Mouse (Mus musculus) hindbrain, embryonic 10.5 days (tissue): ENCODE data around the gene Gm10447. TPM values are rescaled to one million over a fixed set of nuclear protein-coding genes. Genes with fewer than 3 reads are reported as not detected.

Source experiments
- DNase-seq: peaks from one replicate; pipeline ENCODE4 v3.0.0-alpha.2; 2017; ENCODE audit warnings: low spot score
- H3K27ac ChIP-seq: fragments of 300-500 bp; sonication (generic); 2 replicates; pipeline ENCODE4 v1.5.1; 2016; ENCODE audit warnings: mild to moderate bottlenecking, moderate library complexity
- H3K27me3 ChIP-seq: fragments of 300-500 bp; sonication (generic); 2 replicates; pipeline ENCODE4 v1.6.1; 2016; ENCODE audit warnings: mild to moderate bottlenecking; ENCODE audit not compliant: poor library complexity, insufficient read depth, severe bottlenecking
- H3K36me3 ChIP-seq: fragments of 300-500 bp; sonication (generic); 2 replicates; pipeline ENCODE4 v1.6.1; 2016; ENCODE audit warnings: mild to moderate bottlenecking, moderate library complexity
- H3K4me1 ChIP-seq: fragments of 300-500 bp; sonication (generic); replicated peaks from 2 replicates; pipeline ENCODE4 v1.6.1; 2016; ENCODE audit warnings: mild to moderate bottlenecking
- H3K4me3 ChIP-seq: fragments of 300-500 bp; sonication (generic); 2 replicates; pipeline ENCODE4 v1.5.1; 2016; ENCODE audit warnings: mild to moderate bottlenecking, moderate library complexity
- H3K9me3 ChIP-seq: fragments of 300-500 bp; sonication (generic); 2 replicates; pipeline ENCODE4 v1.6.1; 2016; ENCODE audit warnings: mild to moderate bottlenecking, moderate library complexity
- WGBS: fragments of 180-500 bp; shearing (Covaris S2); methylation state at CpG from one replicate; pipeline ENCODE4 v1.1.7; 2016; 5-methylcytosine and 5-hydroxymethylcytosine counted together
- polyA plus RNA-seq: library from polyadenylated mRNA; unstranded; fragments of >200 nt; fragmentation: Nextera tagmentation; extraction: Ambion mirVana; gene quantifications from 2 replicates; pipeline ENCODE4 v1.2.1, GENCODE M21; 2016

The Gm10447 gene
- polyA plus RNA-seq, 1 experiment from 2014 or later, result not detected

DNA sequence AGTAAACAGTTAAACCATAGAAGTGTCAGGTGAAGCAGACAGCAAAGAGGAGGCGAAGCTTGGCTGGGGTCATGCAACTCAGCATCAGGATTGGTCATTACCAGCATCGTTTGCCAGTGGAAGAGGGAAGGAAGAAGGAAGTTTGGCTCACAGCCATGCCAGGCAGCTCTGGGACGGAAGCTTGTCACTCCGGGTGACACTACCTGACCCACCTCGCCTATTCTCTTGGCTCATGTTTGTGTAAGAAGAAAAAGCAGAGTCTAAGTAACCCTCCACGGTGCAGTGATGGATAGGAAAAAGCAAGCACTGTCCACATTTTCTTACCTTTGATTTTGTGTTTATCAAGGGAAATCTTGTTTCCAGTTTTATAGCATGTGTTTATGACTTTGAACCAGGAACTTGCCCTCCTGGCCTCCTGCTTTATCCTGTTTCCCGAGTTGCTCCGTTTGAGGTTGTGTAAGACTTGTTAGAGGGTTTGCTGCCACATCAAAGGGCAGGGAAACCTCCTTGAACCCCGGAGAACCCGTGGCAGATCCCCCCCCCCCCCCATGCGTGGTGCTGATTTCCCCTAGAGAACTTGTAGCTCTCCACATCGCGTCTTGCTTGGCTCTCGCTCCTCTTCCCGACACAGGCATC, 6.7 kb downstream of the Gm10447 start:
- Histone ChIP-seq H3K4me1 (no peaks in the 10 kb centered on the region), H3K9me3 (no peaks in the 10 kb centered on the region), H3K27ac (no peak overlapping the region), H3K36me3 (no peaks in the 10 kb centered on the region), H3K27me3 (peaks cover 15% of the 10 kb centered on the region), H3K4me3 (no peak overlapping the region)
- no peak for DNase-seq
- WGBS, result 67% methylated on average over 15 of the region's 15 CpGs

DNA sequence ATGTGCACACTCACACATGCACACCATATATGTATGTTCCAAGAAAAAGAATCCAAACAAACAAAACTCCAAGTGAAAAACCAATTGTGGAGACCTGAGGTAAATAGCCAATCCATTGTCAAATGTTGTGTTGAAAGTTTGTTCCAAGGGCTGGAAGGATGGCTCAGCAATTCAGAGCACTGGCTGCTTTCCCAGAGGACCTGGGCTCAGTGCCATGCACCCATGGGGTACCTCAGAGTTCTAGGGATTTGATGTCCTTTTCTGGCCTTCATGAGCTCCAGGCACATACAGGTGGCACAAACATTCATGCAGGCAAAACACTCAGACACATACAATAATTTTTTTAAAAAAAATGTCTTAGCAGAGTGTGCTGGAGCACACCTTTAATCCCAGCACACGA, 8.4 kb downstream of the Gm10447 start:
- H3K27ac ChIP-seq, result no peak overlapping the region
- WGBS, result 95% methylated on average over 1 of the region's 1 CpGs

DNA sequence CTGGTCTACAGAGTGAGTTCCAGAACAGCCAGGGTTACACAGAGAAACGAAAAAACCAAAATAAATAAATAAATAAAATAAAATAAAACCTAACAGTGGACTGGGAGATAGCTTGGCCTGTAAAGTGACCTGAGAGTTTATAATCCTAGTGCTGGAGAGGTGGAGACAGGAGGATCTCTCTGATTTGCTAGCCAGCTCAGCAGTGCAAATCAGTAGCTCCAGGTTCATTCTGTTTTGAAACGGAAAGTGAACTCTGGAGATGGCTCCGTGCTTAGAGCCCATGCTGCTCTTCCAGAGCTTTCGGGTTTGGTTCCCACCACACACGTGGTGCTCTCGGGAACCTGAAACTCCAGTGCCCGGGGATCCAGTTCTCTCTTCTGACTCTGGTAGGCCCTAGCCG, 8.9 kb downstream of the Gm10447 start:
- Histone ChIP-seq H3K27me3 (peaks cover 8% of the 10 kb centered on the region; the same call in 1 of the 2 replicates), H3K4me1 (no peaks in the 10 kb centered on the region), H3K9me3 (no peaks in the 10 kb centered on the region), H3K36me3 (no peaks in the 10 kb centered on the region), H3K27ac (no peak overlapping the region), H3K4me3 (no peak overlapping the region)
- WGBS, result 84% methylated on average over 8 of the region's 8 CpGs
- DNase-seq, result no peak

More for the DNA sequence above, 8.4 kb downstream of the Gm10447 start:
- Histone ChIP-seq H3K4me3 (no peak overlapping the region), H3K36me3 (no peaks in the 10 kb centered on the region), H3K9me3 (no peaks in the 10 kb centered on the region), H3K4me1 (no peaks in the 10 kb centered on the region), H3K27me3 (peaks cover 8% of the 10 kb centered on the region; the same call in 1 of the 2 replicates)
- no peak for DNase-seq

DNA sequence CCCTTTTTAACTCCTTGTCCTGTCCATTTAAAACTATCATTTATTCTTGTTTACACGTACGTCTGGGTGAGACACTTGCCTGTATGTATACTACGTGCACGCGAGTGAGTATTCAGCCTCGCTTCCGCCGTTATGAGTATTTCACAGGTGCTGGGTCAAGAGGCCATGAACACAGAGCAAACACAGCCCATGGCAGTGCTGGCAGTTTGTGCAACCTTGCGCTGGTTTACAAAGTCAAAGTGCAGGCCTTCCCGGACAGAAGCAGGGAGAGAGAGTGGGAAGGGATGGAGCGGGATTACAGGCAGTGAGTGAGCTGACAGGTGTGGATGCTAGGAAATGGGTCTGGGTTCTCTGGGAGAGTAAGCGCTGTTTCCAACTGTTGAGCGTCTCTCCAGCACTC, 10.7 kb downstream of the Gm10447 start:
- 90% methylated on average over 13 of the region's 13 CpGs for WGBS
- Histone ChIP-seq H3K4me1 (no peaks in the 10 kb centered on the region), H3K4me3 (no peak overlapping the region)

DNA sequence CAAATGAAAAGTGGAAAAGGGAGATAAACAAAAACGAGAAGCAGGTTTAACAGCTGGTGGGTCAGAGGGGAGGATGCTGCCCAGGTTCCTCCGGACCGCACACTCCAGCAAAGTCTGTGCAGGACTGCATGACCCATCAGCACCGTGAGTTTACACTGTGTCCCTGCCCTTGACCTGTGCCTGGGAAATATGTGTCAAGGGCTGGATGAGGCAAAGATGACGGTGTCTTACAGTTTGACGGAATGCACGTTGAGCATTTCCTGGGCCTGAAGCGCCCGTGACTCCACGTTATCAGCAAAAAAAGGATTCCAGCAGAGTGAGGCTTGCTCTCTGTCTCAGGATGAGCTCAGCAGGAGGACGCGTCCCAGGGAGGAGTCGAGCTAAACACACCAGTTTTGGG, 11.3 kb downstream of the Gm10447 start:
- Histone ChIP-seq H3K27ac (no peak overlapping the region), H3K9me3 (no peaks in the 10 kb centered on the region), H3K36me3 (no peaks in the 10 kb centered on the region), H3K4me1 (no peaks in the 10 kb centered on the region), H3K27me3 (peaks cover 5% of the 10 kb centered on the region; the same call in 1 of the 2 replicates), H3K4me3 (no peak overlapping the region)
- WGBS, result 67% methylated on average over 13 of the region's 13 CpGs
- no peak for DNase-seq

More for the DNA sequence above, 10.7 kb downstream of the Gm10447 start:
- no peak for DNase-seq
- H3K27me3 ChIP-seq, result peaks cover 8% of the 10 kb centered on the region; the same call in 1 of the 2 replicates
- H3K36me3 ChIP-seq, result no peaks in the 10 kb centered on the region
- no peak overlapping the region for H3K27ac ChIP-seq
- no peaks in the 10 kb centered on the region for H3K9me3 ChIP-seq

DNA sequence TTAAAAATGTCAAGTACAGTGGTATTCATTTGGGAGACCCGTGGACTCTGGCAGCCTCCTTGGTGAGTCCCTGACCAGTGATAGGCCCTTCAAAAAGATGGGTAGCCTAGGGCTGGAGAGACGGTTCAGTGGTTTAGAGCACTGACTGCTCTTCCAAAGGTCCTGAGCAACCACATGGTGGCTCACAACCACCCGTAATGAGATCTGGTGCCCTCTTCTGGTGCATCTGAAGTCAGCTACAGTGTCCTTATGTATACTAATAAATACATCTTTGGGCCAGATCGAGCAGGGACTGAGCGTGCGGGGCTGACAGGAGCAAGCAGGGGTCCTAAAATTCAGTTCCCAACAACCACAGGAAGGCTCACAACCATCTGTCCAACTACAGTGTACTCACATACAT, 13.0 kb downstream of the Gm10447 start:
- H3K9me3 ChIP-seq, result no peaks in the 10 kb centered on the region
- H3K36me3 ChIP-seq, result no peaks in the 10 kb centered on the region
- WGBS, result 37% methylated on average over 6 of the region's 6 CpGs
- H3K4me1 ChIP-seq, result no peaks in the 10 kb centered on the region
- H3K27me3 ChIP-seq, result no peaks in the 10 kb centered on the region
- no peak overlapping the region for H3K27ac ChIP-seq
- DNase-seq, result no peak
- H3K4me3 ChIP-seq, result no peak overlapping the region

DNA sequence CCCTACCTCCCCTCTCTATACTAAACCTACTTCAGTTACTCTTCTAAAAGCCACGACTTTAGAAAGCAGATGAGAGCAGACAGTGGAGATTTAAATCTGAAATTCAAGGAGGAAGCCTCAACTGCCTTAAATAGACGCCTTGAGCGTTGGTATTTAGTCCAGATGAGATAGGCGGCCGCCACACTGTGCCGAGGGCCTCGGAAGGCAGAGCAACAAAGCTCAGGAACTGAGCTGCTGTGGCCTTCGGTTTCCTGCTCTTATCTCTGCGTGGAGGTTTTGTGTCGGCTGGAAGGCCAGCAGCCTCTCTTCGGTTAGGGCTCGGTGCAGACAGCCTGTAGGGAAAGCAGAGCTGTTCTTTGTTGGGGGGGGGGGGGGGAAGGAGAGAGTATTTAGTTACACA, 15.0 kb downstream of the Gm10447 start:
- Histone ChIP-seq H3K27me3 (no peaks in the 10 kb centered on the region), H3K4me3 (no peak overlapping the region), H3K4me1 (no peaks in the 10 kb centered on the region), H3K27ac (peak overlapping the region; percentile 35; the same call in 1 of the 2 replicates), H3K9me3 (no peaks in the 10 kb centered on the region), H3K36me3 (no peaks in the 10 kb centered on the region)
- 52% methylated on average over 12 of the region's 12 CpGs for WGBS
- DNase-seq, result no peak

DNA sequence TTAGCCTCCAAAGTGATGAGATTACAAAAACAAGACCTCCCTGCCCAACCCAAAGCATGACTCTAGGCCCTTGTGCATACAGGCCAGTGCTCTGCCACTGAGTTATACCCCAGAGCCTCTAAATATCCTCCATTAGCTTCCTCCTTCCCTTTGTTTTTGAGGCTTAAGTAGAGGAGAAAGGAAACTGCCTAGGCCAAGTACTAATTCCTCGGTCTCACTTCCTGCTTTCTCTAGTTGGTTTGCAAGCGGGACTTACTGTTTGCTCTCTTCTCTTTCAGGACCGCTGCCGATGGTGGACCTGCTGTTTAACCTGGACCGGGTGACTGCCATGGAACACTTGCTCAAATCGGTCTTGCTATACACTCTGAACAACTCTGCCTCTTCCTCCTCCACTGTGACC, 20.6 kb downstream of the Gm10447 start:
- Histone ChIP-seq H3K4me3 (no peak overlapping the region), H3K36me3 (no peaks in the 10 kb centered on the region), H3K27me3 (no peaks in the 10 kb centered on the region), H3K9me3 (no peaks in the 10 kb centered on the region), H3K4me1 (peaks cover 10% of the 10 kb centered on the region), H3K27ac (no peak overlapping the region)
- 89% methylated on average over 6 of the region's 6 CpGs for WGBS
- DNase-seq, result no peak

DNA sequence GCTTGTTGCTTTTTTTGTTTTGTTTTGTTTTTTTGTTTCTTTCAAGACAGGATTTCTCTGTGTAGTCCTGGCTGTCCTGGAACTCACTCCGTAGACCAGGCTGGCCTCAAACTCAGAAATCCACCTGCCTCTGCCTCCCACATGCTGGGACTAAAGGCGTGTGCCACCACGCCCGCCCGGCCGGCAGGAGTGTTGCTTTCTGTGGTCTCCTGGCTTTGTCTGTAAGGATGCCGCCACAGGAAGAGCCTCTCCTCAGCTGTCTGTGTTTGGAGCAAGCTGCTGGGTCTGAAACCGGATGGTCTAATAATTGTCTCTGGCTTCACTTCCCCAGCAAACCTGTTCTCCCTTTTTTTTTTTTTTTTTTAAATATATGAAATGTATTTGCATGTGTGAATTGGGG, 21.4 kb downstream of the Gm10447 start:
- WGBS, result 84% methylated on average over 8 of the region's 8 CpGs
- H3K9me3 ChIP-seq, result no peaks in the 10 kb centered on the region
- no peak overlapping the region for H3K27ac ChIP-seq
- no peaks in the 10 kb centered on the region for H3K27me3 ChIP-seq
- no peaks in the 10 kb centered on the region for H3K36me3 ChIP-seq
- no peak for DNase-seq
- peaks cover 14% of the 10 kb centered on the region for H3K4me1 ChIP-seq
- no peak overlapping the region for H3K4me3 ChIP-seq

DNA sequence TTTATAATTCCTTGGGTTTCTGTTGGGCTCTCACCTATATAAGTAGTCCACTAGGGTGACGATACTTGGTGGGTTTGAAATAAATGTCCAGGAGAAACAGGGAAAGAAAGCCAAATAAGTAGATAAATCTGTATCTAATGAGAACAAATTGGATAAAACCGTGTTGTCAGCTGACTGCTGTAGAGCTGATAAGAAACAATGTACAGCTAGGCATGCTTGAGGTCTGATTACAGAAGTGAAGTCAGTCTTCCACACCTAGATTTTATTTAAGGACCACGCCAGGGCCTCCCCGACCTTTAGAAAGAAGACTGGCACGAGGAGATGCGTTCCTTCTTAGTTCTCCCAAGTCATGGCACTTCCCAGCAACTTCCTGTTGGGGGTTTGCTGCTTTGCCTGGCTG, 23.9 kb downstream of the Gm10447 start:
- DNase-seq, result no peak
- Histone ChIP-seq H3K27ac (no peak overlapping the region), H3K4me1 (peaks cover 25% of the 10 kb centered on the region), H3K27me3 (no peaks in the 10 kb centered on the region), H3K36me3 (peaks cover 11% of the 10 kb centered on the region), H3K9me3 (no peaks in the 10 kb centered on the region), H3K4me3 (no peak overlapping the region)
- 72% methylated on average over 6 of the region's 6 CpGs for WGBS

DNA sequence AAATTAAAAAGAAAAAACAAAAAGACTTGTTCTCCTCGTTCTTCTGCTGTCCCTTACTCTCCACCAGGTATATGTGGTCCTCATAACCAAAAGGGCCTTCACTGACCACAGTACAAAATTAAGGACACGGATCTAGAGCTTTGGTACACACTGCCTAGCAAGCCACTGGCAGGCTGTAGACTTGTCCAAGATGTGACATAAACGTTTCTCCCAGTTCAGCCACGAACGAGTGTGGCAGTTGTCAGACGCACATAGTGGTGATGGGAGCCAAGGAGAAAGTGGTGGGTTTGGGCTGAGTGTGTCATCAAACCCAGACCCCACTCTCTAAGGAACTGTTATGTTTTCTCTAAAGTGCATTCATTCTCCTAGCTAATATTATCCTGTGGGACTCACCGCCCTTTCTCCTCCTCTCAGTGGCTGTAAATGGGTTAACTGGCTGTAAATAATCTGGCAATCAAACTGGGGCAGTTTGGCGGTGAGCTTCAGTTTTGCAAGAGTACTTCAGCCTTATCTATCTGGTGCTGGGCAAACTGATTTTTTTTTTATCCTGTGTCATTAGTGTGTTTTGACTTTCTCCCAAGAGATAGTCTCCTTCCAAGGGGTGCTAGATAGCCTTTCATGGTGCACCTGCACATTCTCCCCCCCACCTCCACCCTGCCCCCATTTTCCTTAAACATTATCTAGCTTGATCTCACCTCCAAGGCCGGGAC, 25.4 kb downstream of the Gm10447 start:
- H3K27me3 ChIP-seq, result no peaks in the 10 kb centered on the region
- H3K27ac ChIP-seq, result peak overlapping the region; percentile 85
- no peaks in the 10 kb centered on the region for H3K9me3 ChIP-seq
- H3K4me3 ChIP-seq, result peak overlapping the region; percentile 95
- peaks cover 21% of the 10 kb centered on the region for H3K4me1 ChIP-seq
- no peak for DNase-seq
- WGBS, result 25% methylated on average over 9 of the region's 9 CpGs
- peaks cover 20% of the 10 kb centered on the region for H3K36me3 ChIP-seq

DNA sequence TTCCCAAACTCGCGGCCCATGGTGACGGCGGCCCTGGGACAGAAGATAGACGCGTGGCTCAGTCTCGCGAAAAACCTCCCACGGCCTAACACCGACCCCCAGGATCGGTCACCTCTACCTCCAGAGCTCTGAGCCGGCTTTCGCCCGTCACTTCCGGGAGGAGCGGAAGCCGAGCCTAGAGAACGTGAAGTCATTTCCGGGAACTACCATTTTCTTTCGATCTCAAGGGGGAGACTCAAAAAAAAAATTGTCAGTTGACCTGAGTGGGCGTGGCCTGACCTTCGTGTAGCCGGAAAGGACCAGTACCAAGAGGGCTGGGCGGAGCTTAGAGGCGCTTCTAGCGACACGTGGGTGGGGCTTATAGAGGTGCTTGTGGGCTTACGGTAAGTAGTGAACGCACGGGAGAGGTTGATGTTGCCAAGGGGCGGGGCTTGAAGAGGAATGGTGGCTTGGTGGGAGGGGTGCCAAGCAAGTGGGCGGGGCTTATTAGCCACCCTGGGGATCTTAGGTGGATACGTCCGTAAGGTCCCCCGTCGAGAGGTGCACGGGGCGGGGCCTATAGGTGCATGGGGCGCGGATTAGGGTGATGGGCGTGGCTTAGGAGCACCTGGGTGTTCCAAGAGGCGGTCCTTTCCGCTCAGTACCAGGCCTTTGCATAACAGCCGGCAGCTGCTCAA, 26.1 kb downstream of the Gm10447 start, which contains the start of the genes Uqcrq and Gdf9:
TSS of gene Uqcrq (minus strand) at position 162 of the 677 bp plus-strand sequence.
TSS of gene Gdf9 (plus strand) at position 354 of the 677 bp plus-strand sequence.
- under 1% methylated on average over 44 of the region's 44 CpGs for WGBS
- Histone ChIP-seq H3K4me1 (peaks cover 20% of the 10 kb centered on the region), H3K36me3 (peaks cover 20% of the 10 kb centered on the region), H3K27ac (peak within 1 kb of the TSS; percentile 85), H3K27me3 (no peaks in the 10 kb centered on the region), H3K4me3 (peak within 1 kb of the TSS; percentile 95), H3K9me3 (no peaks in the 10 kb centered on the region)
- peak; percentile 98 for DNase-seq

DNA sequence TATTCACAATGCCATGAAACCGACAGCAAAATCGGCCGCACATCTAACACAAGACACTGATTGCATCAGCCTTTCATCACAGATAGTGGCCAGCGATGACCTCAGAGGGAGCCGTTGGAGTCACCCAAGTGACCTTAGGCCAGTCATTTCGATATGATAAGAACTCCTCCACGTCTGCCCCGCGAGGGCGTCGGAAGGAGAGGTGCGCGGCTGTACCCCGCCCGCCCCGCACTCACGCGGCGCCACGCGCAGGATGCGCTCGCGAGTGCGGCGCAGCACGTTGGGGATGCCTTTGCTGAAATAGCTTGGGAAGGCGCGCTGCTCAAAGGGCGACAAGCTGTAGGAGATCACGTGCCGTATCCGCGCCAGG, 26.6 kb downstream of the Gm10447 start:
- Histone ChIP-seq H3K27ac (peak overlapping the region; percentile 85), H3K9me3 (no peaks in the 10 kb centered on the region), H3K4me1 (peaks cover 20% of the 10 kb centered on the region), H3K36me3 (peaks cover 20% of the 10 kb centered on the region), H3K4me3 (peak overlapping the region; percentile 95), H3K27me3 (no peaks in the 10 kb centered on the region)
- no peak for DNase-seq
- under 1% methylated on average over 34 of the region's 34 CpGs for WGBS
